Mouse (Mus musculus) CH12.LX (cell line): ENCODE measurements around the gene Tbc1d16.
A peak's percentile ranks its signal among the peaks of the same experiment; 100 is the strongest.

Source experiments
- CTCF ChIP-seq, 2 experiments: IDR thresholded peaks in 1 of 2; conservative IDR thresholded peaks in 1 of 2; 2 replicates each; pipeline ENCODE4 v1.5.1; 2011 to 2012; ENCODE audit warnings: low read depth in 2 of 2, low read length in 2 of 2, improper control_type of control experiment in 1 of 2, inconsistent platforms in 1 of 2, mild to moderate bottlenecking in 1 of 2, moderate library complexity in 1 of 2
- E2F4 ChIP-seq: IDR thresholded peaks from 2 replicates; pipeline ENCODE4 v1.6.1; 2011; ENCODE audit warnings: low read depth, low read length, improper control_type of control experiment; ENCODE audit not compliant: insufficient replicate concordance
- EP300 ChIP-seq: IDR thresholded peaks from 2 replicates; pipeline ENCODE4 v1.6.1; 2011; ENCODE audit warnings: low read length, improper control_type of control experiment
- ETS1 ChIP-seq: conservative IDR thresholded peaks from 2 replicates; pipeline ENCODE4 v1.6.1; 2012; ENCODE audit warnings: low read depth, mild to moderate bottlenecking, inconsistent platforms, low read length, improper control_type of control experiment, moderate library complexity
- GABPA ChIP-seq: IDR thresholded peaks from 2 replicates; pipeline ENCODE4 v1.6.1; 2012; ENCODE audit warnings: low read depth, low read length, improper control_type of control experiment, inconsistent platforms; ENCODE audit not compliant: insufficient replicate concordance
- MAFK ChIP-seq: IDR thresholded peaks from 2 replicates; pipeline ENCODE4 v1.6.1; 2011; ENCODE audit warnings: low read length, improper control_type of control experiment; ENCODE audit not compliant: insufficient replicate concordance
- MAZ ChIP-seq: IDR thresholded peaks from 2 replicates; pipeline ENCODE4 v1.6.1; 2012; ENCODE audit warnings: low read depth, mild to moderate bottlenecking, inconsistent platforms, low read length, improper control_type of control experiment, moderate library complexity
- MEF2A ChIP-seq: IDR thresholded peaks from 2 replicates; pipeline ENCODE4 v1.6.1; 2014; ENCODE audit warnings: low read depth, mild to moderate bottlenecking, inconsistent platforms, low read length, improper control_type of control experiment, borderline replicate concordance
- NELFE ChIP-seq: IDR thresholded peaks from 2 replicates; pipeline ENCODE4 v1.6.1; 2011; ENCODE audit warnings: low read depth, low read length, improper control_type of control experiment
- POLR2A ChIP-seq: IDR thresholded peaks from 2 replicates; pipeline ENCODE4 v1.6.1; 2011; ENCODE audit warnings: low read depth, mild to moderate bottlenecking, improper control_type of control experiment, low read length
- POLR2AphosphoS2 ChIP-seq: IDR thresholded peaks from 2 replicates; pipeline ENCODE4 v1.6.1; 2011; ENCODE audit warnings: low read depth, low read length, improper control_type of control experiment
- UBTF ChIP-seq: IDR thresholded peaks from 2 replicates; pipeline ENCODE4 v1.6.1; 2012; ENCODE audit warnings: low read depth, mild to moderate bottlenecking, inconsistent platforms, low read length, improper control_type of control experiment, moderate library complexity

DNA sequence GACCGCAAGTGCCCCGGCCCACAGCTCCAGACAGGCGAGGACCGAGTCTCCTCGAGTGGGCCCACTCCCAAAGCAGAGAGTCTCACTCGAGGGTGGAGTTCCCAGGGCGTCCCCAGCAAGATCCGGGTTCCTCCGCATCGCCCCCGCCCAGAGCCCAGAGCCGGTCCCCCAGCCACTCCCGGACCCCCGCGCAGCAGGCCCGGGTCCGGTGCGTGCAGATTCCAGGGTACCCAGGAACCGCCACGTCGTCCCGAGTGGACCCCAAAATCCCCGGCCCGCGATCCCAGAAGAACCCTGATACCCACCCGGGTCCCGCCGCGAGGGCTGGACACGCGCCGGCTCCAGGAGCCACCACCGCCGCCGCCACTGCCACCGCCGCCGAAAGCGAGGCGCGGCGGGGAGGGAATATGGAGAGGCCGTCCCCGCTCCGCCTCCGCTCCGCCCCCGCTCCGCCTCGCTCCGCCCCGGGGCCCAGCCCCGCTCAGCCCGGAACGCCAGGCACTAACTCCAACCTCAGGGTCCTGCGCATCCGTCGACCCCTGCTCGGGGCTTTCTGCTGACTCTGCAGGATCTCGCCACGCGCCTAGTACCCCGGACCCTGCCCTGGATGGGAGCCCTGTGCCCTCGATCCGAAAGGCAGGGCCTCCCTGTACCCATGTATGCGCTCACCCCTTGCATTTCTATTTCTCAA, at the start of gene Tbc1d16, which contains the start of gene Ccdc40:
- no peak for TF ChIP-seq EP300
- peak; percentile 79 for TF ChIP-seq POLR2A
- TF ChIP-seq MAFK = peak; percentile 60; the same call in 1 of the 2 replicates
- peak; percentile 63 for TF ChIP-seq NELFE
- TF ChIP-seq CTCF (conservative IDR thresholded peaks at IDR 0.05 in 1 of 2, IDR thresholded peaks at IDR 0.05 in 1 of 2; ENCODE audit: low read depth in 2 of 2, low read length in 2 of 2) = no peak
- peak; percentile 59; the same call in 1 of the 2 replicates for TF ChIP-seq MAZ
- TF ChIP-seq UBTF = peak; percentile 84
- TF ChIP-seq E2F4 = no peak
- TF ChIP-seq MEF2A = no peak
- no peak for TF ChIP-seq POLR2AphosphoS2
- no peak for TF ChIP-seq GABPA
- TF ChIP-seq ETS1 = no peak
